Mouse (Mus musculus) right cerebral cortex, postnatal 36 days (tissue): Measurements from ENCODE around the gene Rps9.
"Not testable (repeated sequence)": the region's sequence is repeated elsewhere in the genome, so short reads cannot be mapped to it uniquely, and the experiment has no call there.

ENCODE experiments used
- DNase-seq, 2 experiments: peaks; one replicate each; pipeline ENCODE4 v3.0.0; 2022; ENCODE audit warnings: low spot score in 2 of 2, mixed read lengths in 1 of 2

The Rps9 gene

DNA sequence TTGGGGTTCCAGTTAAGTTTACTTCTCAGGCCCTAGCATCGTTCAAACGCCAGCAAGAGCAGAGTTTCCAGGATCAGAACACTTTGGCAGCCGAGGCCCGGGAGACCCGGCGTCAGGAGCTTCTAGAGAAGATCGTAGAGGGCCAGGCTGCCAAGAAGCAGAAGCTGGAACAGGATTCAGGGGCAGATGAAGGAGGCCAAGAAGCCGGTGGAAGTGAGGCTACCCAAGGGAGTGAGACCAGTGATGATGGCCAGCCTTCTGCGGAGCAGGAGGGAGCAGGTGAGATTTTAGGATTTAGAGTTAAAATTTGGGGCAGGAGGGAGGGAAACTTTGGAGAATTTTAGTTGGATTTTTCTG is 8.9 kb upstream of the Rps9 start:
- not testable (repeated sequence) for DNase-seq

GRCm38 (mm10) chr7:3698471-3698870 is 5.3 kb upstream of the Rps9 start:
- no peak for DNase-seq

- DNase-seq: no peak
These were observed 480 bp upstream of the Rps9 start for GRCm38 (mm10) chr7:3703148-3703878.

- peak in 1 of 2 experiments; percentile 30 for DNase-seq
These were observed 682 bp downstream of the Rps9 start for GRCm38 (mm10) chr7:3704475-3704874.

DNA sequence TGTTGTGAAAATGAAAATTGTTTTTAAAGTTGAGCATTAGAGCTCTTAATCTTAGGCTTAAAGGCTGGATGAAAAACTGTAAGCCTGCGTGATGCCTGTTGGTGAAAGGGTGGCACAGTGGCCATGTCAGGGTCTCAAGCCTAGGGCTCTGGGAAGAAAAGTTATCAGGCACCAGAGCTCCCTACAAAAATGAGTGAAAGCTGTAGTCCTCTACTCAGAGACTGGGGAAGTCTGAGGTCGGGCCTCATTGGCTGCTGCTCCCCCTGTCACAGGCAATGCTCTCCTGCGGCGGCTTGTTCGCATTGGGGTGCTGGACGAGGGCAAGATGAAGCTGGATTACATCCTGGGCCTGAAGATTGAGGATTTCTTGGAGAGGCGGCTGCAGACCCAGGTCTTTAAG is 1.7 kb downstream of the Rps9 start:
- not testable (repeated sequence) for DNase-seq

DNA sequence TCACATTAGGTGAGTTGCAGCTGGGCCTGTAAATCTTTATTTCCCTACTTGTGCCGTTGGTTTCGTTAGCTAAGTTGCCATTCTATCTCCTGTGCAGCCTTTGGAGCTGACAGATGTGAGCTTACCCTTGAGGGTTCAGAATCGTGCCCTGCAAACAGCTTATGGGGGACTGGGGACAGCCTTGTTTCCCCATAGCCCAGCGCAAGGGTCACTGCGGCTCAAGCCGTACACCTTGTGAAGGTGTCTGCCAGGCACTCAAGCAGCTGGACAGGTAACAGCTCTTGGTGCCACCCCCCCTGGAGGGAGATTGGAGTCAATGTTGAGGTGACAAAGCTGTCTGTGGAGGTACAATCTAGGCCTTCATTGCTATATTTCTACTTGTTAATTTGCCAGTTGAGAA is 2.1 kb downstream of the Rps9 start:
- no peak for DNase-seq

DNA sequence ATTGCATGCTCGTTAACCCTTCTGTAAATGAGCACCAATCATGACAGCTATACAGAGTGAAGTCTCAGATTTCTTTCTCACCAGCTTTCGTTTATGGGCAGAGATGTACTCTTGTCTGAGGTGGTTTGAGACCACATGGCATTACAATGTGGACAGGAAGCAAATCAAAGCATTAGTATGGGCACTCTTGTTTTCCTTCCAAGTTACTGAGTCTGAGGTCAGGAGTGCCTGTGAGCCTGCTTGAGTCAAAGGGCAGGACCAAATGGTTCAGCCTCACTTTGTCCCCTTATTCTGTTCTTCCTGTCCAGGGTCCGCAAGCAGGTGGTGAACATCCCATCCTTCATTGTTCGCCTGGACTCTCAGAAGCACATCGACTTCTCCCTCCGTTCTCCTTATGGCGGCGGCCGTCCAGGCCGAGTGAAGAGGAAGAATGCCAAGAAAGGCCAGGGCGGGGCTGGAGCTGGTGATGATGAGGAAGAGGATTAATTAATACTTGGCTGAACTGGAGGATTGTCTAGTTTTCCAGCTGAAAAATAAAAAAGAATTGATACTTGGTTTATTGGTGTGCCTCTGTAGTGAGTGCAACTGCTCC is 2.6 kb downstream of the Rps9 start:
- no peak for DNase-seq

DNA sequence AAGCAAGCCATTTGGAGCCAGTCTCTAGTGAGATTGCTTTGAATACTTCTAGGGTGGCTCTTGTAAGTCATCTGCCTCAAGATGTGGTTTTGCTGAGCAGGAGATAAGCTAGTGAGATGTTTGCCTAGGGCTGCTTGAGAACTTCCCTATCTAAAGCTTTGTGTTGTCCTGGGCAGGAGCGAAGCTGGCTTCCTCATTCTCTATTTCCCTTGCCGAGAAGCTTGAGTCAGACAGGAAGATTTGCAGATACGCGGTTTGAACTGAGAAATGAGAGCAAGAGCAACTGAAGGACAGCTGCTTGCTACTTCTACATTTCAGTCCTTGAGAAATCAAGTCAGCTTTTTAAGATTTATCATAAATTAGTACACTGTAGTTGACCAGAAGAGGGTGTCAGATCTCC is 3.2 kb downstream of the Rps9 start:
- no peak for DNase-seq

DNA sequence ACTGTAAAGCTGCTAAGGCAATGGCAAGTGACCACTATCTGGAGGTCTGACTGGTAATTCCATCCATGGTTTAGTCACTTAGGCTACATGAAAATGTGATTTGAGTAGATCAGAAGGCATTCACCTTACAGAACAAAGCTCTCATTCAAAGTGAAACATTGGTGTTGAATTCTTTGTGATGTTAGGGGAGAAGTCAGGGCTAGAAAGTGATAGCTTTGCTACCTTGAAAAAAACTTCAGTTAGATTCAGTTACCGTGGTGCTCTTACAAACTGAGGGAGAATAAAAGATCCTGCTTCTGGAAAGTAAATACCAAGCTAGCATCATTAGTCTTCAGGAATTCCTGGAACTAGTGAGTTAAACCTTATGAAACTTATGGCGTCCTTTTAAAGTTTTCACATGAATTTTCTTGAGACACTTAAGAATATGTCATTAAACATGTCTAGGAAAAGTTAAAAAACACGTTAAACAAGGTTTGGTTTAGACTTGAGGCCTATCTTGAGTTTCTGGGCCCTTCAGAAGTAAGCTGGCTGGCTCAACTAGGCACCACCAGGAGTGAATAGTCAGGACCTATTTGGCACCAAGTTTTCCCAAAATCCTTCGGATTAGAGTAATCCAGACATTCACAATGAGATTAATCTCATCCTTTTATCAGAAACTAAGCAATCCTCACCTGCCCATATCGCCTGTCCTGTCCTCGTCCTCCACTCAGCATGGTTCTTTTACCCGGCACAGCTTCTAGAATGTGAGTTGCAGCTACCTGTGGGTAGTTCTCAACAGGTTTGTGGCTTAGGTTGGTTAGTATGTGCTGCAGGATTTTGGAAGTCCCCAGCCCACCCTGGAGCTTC is 4.0 kb downstream of the Rps9 start:
- DNase-seq: no peak

- DNase-seq: not testable (repeated sequence)
These were observed 4.7 kb downstream of the Rps9 start for GRCm38 (mm10) chr7:3708447-3708980.

- DNase-seq: no peak
These were observed 5.2 kb downstream of the Rps9 start for GRCm38 (mm10) chr7:3709000-3709399.

DNA sequence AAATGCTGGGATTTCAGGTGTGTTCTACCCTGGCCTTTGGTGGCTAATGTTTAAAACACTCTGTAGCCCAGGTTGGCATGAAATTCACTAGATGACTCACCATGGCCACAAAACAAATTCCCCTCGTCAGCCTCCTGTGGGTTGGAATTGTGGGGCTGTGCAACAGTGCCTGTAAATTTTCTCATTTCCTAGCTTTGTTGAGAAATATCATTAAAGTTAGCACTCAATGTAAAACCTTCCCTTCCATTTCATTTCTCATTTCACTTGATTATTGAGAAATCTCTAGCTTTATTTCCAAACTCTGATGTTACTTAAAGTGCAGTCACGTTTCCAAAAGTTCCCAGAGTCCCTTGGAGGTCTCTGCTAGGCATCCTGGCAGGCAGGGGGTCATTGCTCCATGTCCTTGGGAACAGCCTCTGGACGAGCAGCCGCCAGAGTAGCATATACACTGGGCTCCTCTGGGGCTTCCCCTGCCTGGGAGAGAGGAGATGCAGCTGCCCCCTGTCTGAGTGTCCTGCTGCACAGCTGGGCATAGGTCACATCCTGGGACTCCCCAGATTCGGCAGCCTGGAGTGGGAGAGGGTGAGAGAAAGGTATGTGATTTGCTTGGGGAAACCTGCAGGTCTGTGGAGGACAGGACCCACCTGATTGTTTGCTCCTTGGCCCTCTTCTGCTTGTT is 8.6 kb downstream of the Rps9 start:
- DNase-seq: no peak

GRCm38 (mm10) chr7:3715249-3715648 is 11.5 kb downstream of the Rps9 start:
- DNase-seq: no peak

DNA sequence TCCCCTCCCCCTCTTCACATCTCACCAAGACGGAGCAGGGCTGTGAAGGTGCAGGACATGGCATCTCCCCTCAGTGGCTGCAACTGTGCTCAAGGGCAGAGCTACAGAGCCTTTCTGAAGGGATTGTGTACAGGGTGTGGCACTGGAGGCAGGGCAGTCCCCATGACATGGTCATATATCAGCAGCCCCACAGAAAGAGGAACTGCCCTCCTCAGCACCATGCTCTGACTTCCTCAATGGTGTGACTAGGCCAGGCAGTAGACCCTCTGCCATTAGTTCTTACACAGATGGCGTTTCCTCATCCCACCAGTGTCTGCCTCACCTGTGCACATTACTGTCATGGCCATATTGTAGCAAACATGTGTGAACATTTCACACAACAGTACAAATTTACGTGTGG is 16.5 kb downstream of the Rps9 start, which contains the start of gene Pirb:
Gene Pirb, minus strand, starts transcription at position 124 of the 400 bp plus-strand sequence.
- DNase-seq: not testable (repeated sequence)

GRCm38 (mm10) chr7:3725459-3725858 is 21.7 kb downstream of the Rps9 start:
- not testable (repeated sequence) for DNase-seq

DNA sequence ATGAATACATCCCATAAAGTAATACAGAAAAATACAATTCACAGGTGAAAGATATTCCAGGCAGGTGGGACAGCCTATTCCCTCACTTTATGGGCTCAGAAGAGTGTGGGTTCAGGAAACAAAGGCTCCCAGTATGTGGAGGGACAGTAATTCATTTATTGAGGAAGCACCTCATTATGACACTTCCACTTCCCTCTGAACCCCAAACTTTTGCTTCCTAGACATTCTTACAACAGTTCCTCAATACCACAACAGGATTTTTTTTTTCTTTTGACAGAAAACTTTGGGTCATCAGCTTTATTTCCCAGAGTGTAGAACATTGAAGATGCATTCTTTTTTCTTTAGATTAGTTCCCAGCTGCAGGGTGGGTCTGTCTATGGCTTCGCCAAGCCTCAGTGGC is 28.9 kb downstream of the Rps9 start:
- DNase-seq: not testable (repeated sequence)
